Mouse (Mus musculus) heart, embryonic 14.5 days (tissue): ENCODE measurements at regions not wholly inside any gene's neighbourhood (a gene's known extent, or its start where the extent isn't known, plus 50 kb on each side); places are given as distances from the start of the nearest gene placed in this dataset.

Source experiments
- ATAC-seq: fragments of 200-750 bp; cut with Nextera tagmentation; 2 replicates; pipeline ENCODE4 v1.8.0; 2017; ENCODE audit warnings: low read depth, moderate TSS enrichment; ENCODE audit not compliant: insufficient number of reproducible peaks, insufficient read depth, low FRiP score
- H3K27ac ChIP-seq, 2 experiments: fragments of 200-500 bp in 1 of 2; fragments of 300-500 bp in 1 of 2; sonication (generic) in 1 of 2; replicated peaks in 1 of 2; 2 replicates each; pipeline ENCODE4 v1.5.1; 2012 to 2014; ENCODE audit warnings: low read depth in 2 of 2, low read length in 2 of 2, control low read depth in 1 of 2, mild to moderate bottlenecking in 1 of 2, mixed read lengths in 1 of 2; ENCODE audit not compliant: control insufficient read depth in 1 of 2, insufficient read depth in 1 of 2
- H3K27me3 ChIP-seq: fragments of 300-500 bp; sonication (generic); 2 replicates; pipeline ENCODE4 v1.6.1; 2014; ENCODE audit warnings: mild to moderate bottlenecking, low read length, control low read depth; ENCODE audit not compliant: control insufficient read depth, insufficient read depth
- H3K36me3 ChIP-seq: fragments of 300-500 bp; sonication (generic); 2 replicates; pipeline ENCODE4 v1.6.1; 2014; ENCODE audit warnings: mild to moderate bottlenecking, control low read depth, low read length, mixed read lengths; ENCODE audit not compliant: control insufficient read depth, insufficient read depth
- H3K4me1 ChIP-seq, 2 experiments: fragments of 200-500 bp in 1 of 2; fragments of 300-500 bp in 1 of 2; sonication (generic) in 1 of 2; 2 replicates each; pipeline ENCODE4 v1.6.1; 2012 to 2014; ENCODE audit warnings: low read length in 2 of 2, control low read depth in 1 of 2, mixed read lengths in 1 of 2; ENCODE audit not compliant: control insufficient read depth in 2 of 2, insufficient read depth in 2 of 2
- H3K4me2 ChIP-seq: fragments of 300-500 bp; sonication (generic); 2 replicates; pipeline ENCODE4 v1.6.1; 2014; ENCODE audit warnings: mild to moderate bottlenecking, low read length
- H3K4me3 ChIP-seq, 2 experiments: fragments of 200-500 bp in 1 of 2; fragments of 300-500 bp in 1 of 2; sonication (generic) in 1 of 2; 2 replicates each; pipeline ENCODE4 v1.5.1; 2012 to 2014; ENCODE audit warnings: low read length in 2 of 2, mild to moderate bottlenecking in 2 of 2, control low read depth in 1 of 2, low read depth in 1 of 2, moderate library complexity in 1 of 2; ENCODE audit not compliant: control insufficient read depth in 1 of 2, insufficient read depth in 1 of 2
- H3K9ac ChIP-seq: fragments of 300-500 bp; sonication (generic); 2 replicates; pipeline ENCODE4 v1.6.1; 2014; ENCODE audit warnings: mild to moderate bottlenecking, low read length
- H3K9me3 ChIP-seq: fragments of 300-500 bp; sonication (generic); 2 replicates; pipeline ENCODE4 v1.6.1; 2016; ENCODE audit warnings: low read length, control low read depth; ENCODE audit not compliant: control insufficient read depth
- WGBS: fragments of 180-500 bp; shearing (Covaris S2); extraction: QIAGEN DNeasy Blood & Tissue Kit; methylation state at CpG from one replicate; pipeline ENCODE4 v1.1.7; 2014; 5-methylcytosine and 5-hydroxymethylcytosine counted together

DNA sequence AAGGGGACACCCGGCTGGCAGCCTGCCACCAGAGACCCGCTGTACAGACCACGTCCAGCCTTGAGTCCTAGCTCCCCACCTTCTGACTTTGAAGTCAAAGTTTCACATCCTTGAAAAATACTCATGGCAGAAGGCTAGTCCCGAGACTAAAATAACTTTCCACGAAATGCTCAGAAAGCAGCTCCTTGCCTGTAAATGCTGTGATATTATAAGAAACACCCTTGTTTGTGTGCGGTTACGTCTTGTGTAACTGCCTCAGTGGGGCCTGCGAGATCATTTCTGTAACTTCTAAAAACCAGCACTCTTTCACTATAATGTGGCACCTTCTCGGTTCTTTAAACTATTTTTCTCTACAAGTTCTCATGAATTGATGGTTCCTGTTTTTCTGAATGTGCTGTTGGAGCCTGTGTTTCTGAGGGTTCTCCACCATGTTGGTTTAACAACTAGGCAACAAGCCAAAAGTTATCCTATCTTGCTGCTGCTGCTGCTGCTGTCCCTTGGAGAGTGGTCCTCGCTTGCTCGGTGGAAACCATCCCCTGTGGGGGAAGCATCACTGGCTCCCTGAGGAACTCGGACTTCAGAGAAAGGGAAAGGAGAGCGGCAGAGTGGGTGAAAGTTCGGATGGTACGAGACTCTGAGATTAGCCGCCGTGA is 176.3 kb upstream of the Spdye4c start:
- Histone ChIP-seq H3K36me3 (no peaks in the 10 kb centered on the region), H3K9ac (no peak overlapping the region), H3K9me3 (no peaks in the 10 kb centered on the region), H3K4me2 (no peak overlapping the region), H3K4me3 (no peak overlapping the region), H3K4me1 (peaks cover 2 to 5% of the 10 kb centered on the region in 2 experiments; a peak in 2 of 4 replicates), H3K27ac (no peak overlapping the region), H3K27me3 (no peaks in the 10 kb centered on the region)
- no peak for ATAC-seq
- 67% methylated on average over 17 of the region's 17 CpGs for WGBS

DNA sequence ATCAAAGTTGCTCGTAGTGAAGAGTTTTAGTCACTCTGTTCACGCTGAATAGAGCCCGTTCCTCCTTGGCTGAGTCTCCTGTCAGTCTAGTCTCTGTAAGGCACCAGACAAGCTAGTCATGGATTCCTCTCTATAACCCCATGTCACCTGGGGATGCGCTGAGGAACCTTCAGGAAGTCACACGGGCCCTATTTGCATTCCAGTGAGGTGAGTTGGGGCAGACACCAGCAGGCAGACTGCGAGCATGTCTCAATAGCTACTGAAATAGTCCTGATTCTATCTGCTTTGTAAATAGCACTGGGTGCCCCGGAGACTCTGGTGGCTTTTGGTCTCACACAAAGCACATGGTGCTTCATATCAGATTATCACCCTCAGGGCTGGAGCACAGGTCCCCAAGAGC is 174.6 kb upstream of the Spdye4c start:
- no peaks in the 10 kb centered on the region for H3K27me3 ChIP-seq

DNA sequence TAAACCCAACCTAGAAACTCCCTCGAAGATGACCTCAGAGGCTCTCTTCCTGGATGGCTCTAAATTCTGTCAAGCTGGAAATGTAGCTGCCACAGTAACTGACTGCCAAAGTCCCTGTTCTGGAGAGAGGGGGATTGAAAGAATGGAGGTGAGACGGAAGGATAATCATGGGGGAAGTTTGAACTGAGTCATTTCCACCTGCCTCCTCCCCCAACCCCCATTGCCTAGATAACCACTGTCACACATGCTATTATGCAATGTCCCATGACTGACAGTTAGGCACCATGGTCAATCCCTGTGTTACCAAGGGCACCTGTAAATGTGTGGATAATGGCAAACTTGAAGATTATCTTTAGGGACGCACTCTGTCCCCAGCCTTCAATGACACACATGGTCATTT is 172.0 kb upstream of the Spdye4c start:
- ATAC-seq, result no peak
- H3K27ac ChIP-seq, result no peak overlapping the region
- no peaks in the 10 kb centered on the region for H3K27me3 ChIP-seq
- H3K4me2 ChIP-seq, result no peak overlapping the region
- H3K4me1 ChIP-seq, result peaks cover 2% of the 10 kb centered on the region in 2 experiments; a peak in 2 of 4 replicates
- H3K9me3 ChIP-seq, result no peaks in the 10 kb centered on the region
- no peaks in the 10 kb centered on the region for H3K36me3 ChIP-seq
- H3K9ac ChIP-seq, result no peak overlapping the region
- H3K4me3 ChIP-seq, result no peak overlapping the region
- WGBS, result 66% methylated on average over 3 of the region's 3 CpGs

More for the DNA sequence above, 174.6 kb upstream of the Spdye4c start:
- 67% methylated on average over 7 of the region's 7 CpGs for WGBS
- Histone ChIP-seq H3K4me3 (no peak overlapping the region), H3K4me1 (peaks cover 2 to 5% of the 10 kb centered on the region in 2 experiments; a peak in 2 of 4 replicates), H3K27ac (no peak overlapping the region), H3K9ac (no peak overlapping the region), H3K36me3 (no peaks in the 10 kb centered on the region), H3K4me2 (no peak overlapping the region), H3K9me3 (no peaks in the 10 kb centered on the region)
- no peak for ATAC-seq

DNA sequence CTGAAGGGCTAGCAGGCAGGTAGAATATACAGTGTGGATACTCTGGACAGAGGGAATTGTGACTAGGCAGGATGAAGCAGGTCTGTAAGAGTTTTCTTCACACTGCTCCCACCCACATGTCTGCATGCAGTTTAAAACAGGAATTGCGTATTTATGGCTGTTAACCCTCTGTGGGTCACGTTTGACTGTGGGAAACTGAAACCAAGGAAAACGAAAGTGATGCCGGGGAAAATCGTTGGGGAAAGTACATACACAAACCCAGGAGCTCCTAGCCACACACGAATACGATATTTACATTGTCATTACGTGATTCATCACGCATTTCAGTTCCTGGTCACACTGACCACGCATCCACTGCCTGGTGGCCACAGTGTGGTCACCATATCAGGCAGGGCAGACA is 170.6 kb upstream of the Spdye4c start:
- H3K36me3 ChIP-seq, result no peaks in the 10 kb centered on the region
- H3K9ac ChIP-seq, result no peak overlapping the region
- no peak overlapping the region for H3K4me2 ChIP-seq
- no peaks in the 10 kb centered on the region for H3K27me3 ChIP-seq
- WGBS, result 79% methylated on average over 10 of the region's 10 CpGs
- no peaks in the 10 kb centered on the region for H3K9me3 ChIP-seq
- no peak overlapping the region for H3K27ac ChIP-seq
- no peak overlapping the region for H3K4me3 ChIP-seq
- no peak for ATAC-seq
- H3K4me1 ChIP-seq, result peaks cover 0 to 2% of the 10 kb centered on the region in 2 experiments; a peak in 2 of 4 replicates

DNA sequence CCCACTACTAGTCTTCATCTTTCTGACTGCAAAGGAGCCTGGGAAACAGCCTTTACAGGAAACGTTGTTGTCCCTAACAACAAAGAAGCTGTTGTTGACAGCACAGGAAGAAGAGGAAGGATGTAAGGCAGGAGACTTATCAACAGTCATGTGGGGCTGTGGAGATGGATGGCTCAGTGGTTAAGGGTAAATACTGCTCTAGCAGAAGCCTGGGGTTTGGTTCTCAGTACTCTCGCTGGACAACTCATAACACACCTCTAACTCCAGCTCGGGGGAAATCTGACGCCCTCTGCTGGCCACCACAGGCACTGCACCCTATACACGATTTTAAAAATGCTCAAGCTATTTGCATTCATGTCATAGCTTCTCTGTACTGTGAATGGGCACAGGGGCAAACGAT is 168.3 kb upstream of the Spdye4c start:
- Histone ChIP-seq H3K27me3 (no peaks in the 10 kb centered on the region), H3K4me1 (peaks cover 3 to 7% of the 10 kb centered on the region in 2 experiments; a peak in 3 of 4 replicates), H3K9me3 (no peaks in the 10 kb centered on the region), H3K4me3 (no peak overlapping the region), H3K27ac (no peak overlapping the region), H3K36me3 (no peaks in the 10 kb centered on the region), H3K4me2 (no peak overlapping the region), H3K9ac (no peak overlapping the region)
- no peak for ATAC-seq
- 27% methylated on average over 6 of the region's 6 CpGs for WGBS

DNA sequence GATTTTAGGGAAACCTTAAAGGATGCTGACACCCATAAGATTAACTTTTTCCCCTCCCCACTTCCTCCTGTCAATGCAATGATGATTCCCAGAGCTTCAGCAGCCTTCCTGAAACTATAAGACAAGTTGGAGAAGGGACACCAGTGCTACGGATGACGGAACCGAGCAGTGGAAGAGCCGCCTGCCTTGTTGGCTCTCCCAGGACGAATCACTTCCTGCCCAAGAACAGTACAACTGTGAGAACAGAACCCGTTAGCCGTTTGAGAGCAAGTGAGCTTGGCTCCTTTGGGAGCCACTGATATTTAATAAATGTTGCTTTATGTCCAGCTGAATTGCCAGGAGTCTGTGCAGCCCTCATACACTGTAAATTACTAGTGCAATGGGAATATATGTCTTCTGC is 166.8 kb upstream of the Spdye4c start:
- Histone ChIP-seq H3K4me1 (peaks cover 14 to 20% of the 10 kb centered on the region in 2 experiments), H3K27ac (peak overlapping the region in 1 of 2 experiments; percentile 51; a peak in 2 of 4 replicates), H3K4me2 (no peak overlapping the region), H3K9me3 (no peaks in the 10 kb centered on the region), H3K4me3 (no peak overlapping the region), H3K36me3 (no peaks in the 10 kb centered on the region), H3K9ac (no peak overlapping the region), H3K27me3 (no peaks in the 10 kb centered on the region)
- no peak for ATAC-seq
- WGBS, result 48% methylated on average over 7 of the region's 7 CpGs

DNA sequence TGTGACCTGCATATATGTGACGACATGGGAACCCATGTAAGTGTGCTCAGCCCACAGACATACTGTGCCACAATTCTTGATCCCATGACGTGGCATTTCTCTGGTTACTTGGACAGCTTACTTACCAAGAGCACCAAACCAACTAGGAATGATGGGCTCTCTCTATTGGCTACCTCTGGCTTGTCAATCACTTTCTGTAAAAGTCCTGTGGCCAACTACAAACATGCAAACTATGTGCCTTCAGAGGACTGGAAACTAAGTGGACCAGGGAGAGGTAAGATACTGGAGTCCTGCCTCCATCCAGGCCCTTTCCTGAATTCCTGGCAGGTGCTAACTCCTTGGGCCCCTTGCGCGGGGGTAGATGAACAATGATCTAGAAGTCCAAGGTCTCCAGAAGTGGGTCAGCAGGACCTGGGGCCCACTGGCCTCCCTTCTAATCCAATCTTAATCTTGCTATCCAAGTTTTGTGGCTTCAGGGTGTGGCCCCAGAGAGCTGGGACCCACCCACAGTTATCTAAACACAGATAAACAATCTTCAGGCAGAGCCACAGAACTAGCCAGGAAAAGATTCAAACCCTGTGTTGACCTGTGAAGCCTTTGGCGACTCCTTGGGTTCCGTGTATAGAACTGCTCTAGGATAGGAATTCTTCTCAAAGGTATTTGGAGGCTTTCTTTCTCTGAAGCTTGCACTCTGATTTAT is 163.7 kb upstream of the Spdye4c start:
- no peaks in the 10 kb centered on the region for H3K27me3 ChIP-seq
- H3K4me3 ChIP-seq, result peak overlapping the region; percentile 28 to 33; a peak in 3 of 4 replicates
- peak overlapping the region; percentile 57 for H3K4me2 ChIP-seq
- peak overlapping the region; percentile 60; the same call in 1 of the 2 replicates for H3K9ac ChIP-seq
- 70% methylated on average over 6 of the region's 6 CpGs for WGBS
- no peak for ATAC-seq
- H3K36me3 ChIP-seq, result no peaks in the 10 kb centered on the region
- peak overlapping the region in 1 of 2 experiments; percentile 71; a peak in 1 of 4 replicates for H3K27ac ChIP-seq
- peaks cover 21 to 23% of the 10 kb centered on the region in 2 experiments for H3K4me1 ChIP-seq
- H3K9me3 ChIP-seq, result no peaks in the 10 kb centered on the region
